Mouse (Mus musculus) embryo, embryonic 11 days (tissue): Measurements from ENCODE around the gene Mdh2.

Experiments
- DNase-seq: peaks from one replicate; pipeline ENCODE4 v3.0.0-alpha.2; 2015

Mdh2 gene

DNA sequence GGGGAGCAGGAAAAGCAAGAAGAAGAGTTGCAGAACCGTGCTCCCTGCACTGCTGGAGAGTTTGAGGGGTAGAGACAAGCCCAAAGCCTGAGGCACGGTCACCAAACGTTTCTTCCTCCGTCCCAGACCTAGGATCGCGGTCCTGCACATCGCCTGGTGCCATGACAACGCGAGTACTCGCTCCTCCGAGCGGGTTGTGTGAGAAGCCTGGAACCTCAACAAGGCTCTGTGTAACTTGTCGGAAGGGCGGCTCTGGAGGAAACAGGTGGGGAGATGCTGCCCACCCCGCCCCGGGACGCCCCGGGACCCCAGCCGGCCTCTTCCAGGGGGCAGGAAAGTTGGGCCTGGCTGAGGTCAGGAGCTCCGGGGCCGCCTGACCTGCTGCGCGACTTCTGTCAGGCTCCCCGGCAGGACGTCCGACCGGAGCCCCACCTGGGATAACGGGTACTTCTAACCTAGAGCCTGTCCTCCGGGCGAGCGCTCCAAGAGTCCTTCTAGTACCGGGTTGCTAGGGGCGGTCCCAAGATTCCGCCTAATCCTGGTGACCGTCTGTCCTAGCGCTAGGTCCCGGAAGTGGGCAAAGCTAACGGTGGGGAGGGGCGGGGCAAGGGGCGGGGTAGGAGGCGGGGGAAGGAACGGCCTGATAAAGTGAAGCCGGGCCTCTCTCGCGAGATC, 347 bp upstream of the Mdh2 start, which contains the start of gene Styxl1:
Gene Styxl1 (minus strand): TSS at position 590 of the 675 bp plus-strand sequence.
- DNase-seq = peak; percentile 72

DNA sequence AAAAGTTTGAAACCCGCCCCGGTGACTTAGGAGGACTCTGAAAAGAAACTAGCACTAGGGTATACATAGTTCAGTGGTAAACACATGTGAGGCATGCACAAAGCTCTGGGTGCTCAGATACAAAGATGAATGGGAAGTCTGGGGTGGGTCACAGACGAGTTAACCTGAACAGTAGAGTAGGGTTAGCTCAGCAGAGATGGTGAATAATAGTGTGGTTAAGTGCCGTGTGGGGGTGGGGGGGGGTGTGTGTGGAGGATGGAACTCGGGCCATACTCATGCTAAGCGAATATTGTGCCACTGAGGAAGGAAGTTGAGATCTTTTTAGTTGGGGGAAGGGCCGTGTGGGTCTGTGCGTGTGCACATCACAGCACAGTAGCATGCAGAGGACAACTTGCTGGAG, 2.1 kb downstream of the Mdh2 start:
- no peak for DNase-seq

DNA sequence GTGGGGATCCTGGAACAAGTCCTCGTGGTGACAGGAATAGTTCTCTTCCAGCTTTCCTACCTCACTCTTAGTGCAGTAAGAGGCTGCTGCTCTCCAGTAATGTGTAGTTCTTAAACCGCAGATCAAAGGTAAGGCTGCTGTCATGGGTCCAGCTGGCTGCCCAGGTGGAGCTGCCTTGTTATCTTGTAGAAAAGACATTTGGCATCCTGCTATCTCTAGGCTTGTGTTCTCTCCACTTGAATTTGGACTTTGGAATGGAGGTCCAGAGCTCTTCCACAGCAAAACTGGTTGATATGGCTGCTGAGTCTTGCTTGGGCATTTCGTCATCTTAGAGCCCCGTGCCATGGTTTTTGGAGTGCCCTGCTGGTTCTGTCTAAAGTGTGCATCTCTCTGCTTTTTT, 4.6 kb downstream of the Mdh2 start:
- no peak for DNase-seq

DNA sequence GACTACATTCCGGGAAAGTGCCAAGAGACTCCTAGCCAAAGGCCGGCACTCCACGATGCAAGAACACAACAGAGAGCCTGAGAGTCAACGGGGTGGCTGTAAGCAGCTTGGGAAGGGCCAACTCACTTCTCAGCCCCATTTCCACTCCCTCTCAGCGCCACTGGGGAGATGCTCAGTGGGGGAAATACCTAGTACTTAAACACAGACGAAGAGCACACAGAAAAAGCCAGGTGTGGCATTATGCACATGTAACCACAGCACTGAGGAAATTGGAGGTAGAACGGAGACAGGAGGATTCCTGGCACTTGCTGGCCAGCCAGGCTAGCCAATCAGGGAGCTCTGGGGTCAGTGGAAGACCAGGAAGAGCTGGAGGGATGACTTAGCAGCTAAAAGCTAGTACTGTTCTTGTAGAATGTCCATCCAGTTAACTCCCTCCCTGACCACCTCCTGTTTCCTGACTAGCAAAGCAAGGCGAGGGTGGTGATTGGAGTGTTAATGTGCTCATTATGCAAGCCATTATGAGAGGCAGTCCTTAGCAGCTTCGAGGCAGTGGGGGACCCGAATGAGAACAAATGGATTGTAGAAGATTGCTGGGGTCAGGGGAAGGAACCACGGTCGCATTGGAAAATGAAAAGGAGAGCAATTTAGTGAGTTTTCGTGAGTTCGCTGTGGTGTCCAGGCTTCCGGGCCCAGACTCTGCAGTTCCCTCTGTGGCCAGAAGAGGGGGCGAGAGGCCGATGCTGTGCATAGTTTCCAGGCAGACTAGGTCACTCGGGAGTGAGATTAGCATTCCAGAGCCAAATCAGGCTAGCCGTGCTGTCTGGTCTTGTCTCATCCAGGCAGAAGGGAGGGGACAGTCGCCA, 15.9 kb downstream of the Mdh2 start:
- peak; percentile 87 for DNase-seq

DNA sequence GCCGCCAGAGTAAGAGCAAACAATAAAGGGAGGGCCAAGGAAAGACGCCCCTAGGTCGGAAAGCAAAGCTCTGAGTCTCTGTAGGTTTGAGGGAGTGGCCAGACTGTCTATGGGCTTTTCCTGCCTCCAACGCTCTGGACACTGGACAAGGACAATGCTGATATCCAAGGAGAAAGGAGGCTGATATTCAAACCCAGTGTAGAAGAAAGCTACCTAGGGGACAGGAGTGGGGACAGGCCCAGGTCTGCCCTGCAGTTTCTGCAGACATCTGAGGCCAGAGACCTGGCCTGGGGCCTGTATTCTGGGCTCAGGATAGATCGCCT, 16.5 kb downstream of the Mdh2 start:
- DNase-seq = no peak

DNA sequence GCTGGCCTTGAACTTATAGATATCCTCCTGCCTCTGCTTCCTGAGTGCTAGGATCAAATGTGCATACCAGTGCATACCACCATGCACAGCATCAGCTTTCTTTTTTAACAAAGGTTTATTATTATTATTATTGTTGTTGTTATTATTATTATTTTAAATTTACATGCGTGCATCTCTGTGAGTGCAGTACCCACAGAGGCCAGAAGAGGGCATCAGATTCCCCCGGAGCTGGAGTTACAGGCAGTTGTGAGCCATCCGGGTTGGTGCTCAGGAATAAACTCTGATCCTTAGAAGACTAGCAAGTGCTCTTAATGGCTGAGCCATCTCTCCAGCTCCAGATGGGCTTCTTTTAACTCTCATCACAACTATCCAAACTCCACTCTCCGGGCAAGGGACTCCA, 21.5 kb downstream of the Mdh2 start:
- DNase-seq = peak; percentile 19

DNA sequence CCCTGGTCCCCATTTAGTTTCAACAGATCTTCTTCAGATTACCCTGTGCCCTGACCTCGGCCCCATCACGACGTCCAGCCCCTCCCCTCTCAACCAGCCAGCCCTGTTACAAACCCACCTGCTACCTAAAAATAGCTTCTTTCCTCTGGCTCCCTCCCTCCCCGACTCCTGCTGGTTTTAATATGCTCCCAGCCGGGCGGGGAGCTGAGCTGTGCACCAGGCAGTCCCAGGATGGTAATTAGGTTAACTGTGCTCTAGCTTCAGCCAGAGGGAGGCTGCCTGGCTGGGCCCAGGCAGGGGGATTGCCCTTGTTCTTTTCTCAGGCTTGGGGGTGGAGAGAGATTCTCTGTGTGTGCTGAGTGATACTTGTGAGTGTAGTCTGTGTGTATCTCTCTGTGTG, 22.6 kb downstream of the Mdh2 start:
- peak; percentile 64 for DNase-seq

DNA sequence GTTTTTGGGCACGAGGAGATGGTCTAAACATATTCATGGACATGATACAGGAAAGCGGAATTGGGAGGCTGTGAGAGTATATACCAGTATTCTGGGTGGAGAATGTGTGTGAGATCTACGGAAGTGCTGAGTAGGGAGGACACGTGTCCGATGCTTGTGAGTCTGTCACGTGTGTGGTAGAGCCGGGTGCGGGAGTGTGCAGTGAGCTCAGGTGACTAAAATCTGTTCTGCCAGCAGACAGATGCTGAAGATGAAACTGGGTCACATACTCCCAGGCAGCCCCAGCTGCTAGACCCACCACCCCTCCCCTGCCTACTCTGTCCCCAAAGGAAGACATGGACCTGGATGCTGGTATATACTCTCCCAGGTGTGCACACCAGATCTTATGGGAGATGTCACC, 24.4 kb downstream of the Mdh2 start:
- no peak for DNase-seq

DNA sequence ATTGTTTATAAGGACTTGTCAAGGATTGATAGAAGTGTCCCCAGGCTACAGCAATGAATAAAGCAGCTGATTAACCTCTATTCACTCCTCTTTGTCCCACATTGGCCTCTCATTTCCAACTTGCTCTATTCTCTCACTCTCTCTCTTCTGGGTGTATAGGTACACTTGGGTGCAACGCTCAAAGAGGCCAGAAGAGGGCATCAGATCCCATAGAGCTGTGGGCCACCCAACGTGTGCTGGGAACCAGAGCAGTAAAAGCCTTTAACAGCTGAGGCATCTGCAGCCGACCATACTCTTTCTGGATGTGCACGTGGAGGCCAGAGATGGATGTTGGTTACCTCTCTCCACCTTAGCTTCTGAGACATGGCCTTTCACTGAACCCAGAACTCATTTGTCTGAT, 24.9 kb downstream of the Mdh2 start:
- DNase-seq = no peak

DNA sequence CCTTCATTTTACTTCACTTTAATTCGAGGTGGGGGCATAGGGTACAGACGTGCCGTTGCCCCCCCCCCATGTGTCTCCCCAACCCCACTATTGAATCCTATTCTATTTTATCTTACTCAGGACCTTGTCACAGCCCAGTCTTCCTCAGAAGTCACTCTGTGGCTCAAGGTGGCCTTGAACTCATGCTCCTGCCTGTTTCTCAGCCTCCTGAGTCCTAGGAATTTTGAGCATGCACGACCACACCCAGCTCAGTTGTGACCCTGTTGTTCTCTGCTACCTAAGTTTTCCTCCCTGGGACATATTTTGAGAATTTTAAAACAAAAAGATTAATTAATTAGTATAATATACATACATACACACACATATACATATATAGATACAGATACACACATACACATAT, 25.4 kb downstream of the Mdh2 start:
- DNase-seq = no peak

DNA sequence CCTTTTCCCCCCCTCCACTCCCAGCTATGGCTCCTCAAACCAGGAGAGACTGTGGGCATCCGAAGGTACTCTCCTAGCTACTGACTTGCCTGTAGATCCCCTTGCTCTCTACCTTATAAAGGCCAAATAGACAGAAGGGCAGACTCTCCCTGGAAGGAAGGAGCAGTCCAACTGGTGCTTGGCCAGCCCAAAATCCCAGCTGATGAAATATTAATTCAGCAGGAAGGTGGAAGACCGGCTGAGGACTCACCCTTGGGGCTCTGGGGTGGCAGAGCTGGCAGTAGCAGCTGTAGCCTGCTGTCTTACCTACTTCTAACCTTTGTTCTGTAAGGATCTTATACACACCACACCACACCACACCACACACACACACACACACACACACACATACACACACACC, 26.5 kb downstream of the Mdh2 start:
- DNase-seq = no peak

DNA sequence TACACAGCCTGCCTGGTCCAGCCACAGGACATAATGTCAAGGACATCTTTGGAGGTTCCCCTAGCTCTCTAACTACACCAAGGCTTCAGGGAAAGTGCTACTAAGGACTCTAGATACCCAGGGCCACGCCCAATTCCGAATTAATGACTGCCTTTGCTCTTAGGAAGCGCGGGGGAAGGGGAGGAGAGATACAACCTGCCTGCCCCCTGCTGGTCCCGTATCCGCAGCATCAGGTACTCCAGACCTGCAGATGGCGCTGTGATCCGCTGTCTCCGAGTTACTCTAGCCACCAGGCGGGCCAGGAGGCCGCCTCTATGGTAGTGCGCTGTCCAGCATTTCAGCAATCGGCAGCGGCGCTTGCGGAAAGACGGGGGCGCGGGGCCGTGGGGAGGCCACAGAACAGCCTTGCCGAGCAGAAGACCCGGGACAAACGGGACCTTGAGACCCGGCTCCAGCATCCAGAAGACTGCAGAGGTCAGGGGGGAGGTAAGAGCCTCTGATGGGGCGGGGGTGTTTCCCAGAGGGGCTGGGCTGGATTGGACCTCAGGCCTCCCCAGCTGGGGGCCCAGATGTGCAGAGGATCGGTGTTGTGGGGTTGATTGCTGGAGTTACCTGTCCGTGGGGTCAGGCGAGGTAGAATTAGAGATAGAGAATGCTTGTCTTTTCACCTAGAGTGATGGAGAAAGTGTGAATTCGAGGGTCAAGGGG, 28.4 kb downstream of the Mdh2 start, which contains the start of gene Srrm3:
Gene Srrm3 (plus strand): TSS at position 336 of the 708 bp plus-strand sequence.
- peak; percentile 92 for DNase-seq

DNA sequence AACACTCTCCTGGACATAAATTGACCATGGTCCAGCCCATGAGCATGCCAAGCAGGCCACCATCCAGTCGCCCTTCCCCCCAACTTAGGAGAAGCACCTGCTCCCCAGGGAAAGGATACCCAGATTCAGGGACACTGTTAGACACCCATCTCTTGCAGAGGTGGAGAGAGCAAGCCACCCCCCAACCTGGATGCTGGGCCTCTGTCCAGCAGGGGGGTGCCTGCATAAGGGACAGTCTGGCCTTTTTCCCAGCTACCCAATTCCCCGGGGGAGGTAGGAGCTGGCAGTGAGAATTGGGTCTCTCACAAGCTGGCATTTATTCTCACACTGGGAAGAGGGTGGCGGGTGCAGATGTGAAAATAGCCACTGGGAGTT, 29.0 kb downstream of the Mdh2 start:
- no peak for DNase-seq

DNA sequence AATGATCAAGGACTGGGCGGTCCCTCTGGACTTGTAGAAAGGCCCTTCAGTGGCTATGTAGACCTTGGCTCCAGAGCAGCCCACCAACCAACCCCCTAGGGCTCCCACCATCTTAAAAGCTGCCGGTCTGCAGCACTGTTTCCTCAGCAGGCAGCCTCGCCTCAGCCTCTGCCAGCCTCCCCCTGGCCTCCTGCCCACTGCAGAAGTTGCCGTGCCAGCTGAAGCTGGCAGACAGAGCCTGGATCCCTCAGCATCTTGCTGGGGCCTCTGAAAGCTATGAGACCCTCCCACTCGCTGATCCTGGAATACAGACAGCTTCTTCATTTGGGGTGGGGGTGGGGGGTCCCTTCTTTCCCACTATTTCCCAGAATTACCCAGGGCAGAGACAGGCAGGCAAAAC, 34.7 kb downstream of the Mdh2 start:
- no peak for DNase-seq

DNA sequence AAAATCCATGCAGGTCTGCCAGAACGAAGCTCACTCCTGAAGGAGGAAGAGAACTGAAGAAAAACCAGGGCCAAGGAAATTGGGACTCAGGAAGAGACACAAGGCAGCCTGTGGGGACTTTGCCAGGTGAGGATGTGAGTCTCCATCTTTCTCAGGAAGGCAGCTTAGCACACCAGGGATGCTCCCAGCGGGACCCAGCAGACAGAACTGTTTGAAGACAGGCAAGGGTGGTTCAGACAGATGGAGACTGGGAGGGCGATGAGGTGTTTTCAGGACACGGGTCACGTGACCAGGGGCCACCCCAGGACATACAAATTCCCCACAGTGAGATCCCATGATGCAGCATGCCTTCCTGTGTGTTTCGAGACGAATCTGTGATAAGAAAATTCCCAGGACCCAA, 40.2 kb downstream of the Mdh2 start:
- DNase-seq = no peak

DNA sequence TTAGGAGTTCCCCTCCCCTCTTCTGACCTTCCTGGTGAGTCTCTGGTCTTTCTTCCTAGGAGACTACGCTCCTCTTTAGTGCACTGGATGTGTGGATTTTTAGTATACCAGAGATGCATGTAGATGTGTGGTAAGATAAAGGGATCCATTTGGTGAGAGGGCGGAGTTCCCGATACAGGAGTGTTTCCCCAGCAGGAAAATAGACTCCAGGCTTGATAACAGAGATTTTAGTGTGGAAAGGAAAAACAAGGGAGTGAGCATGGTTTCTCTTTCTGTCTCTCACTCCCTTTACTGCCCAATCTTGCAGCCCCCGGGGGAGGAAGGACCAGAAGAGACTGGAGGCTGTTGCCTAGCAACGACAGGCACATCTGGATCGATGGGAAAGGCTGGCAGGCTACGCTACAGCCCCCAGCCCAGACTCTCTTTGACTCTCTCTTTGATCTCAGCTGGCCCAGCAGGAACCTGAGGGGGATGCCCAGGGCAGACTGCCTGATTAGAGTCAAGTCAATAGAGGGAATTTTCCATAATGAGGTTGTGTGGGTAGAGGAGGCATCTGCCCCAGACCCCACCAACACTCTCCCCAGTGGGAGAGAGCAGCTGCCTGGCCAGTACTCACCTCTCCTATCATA, 44.1 kb downstream of the Mdh2 start:
- peak; percentile 62 for DNase-seq

DNA sequence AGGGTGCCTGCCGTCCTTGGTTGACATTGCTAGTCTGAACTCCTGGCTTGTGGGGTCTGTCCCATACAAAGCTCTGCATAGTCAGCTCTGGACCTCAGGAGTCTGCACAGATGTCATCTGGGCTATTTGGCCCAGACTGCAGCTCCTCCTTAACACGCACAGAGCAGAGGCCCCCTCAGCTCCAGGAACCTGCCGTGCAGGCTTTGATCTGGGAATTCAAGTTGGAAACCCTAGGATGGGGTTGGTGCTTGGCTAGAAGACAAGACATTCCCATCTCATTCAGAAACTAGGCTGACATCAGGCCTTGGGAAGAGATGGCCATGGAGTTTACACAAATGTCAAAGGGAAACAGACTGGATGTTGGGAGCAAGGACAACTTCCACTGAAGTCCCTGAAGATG, 46.2 kb downstream of the Mdh2 start:
- DNase-seq = no peak

DNA sequence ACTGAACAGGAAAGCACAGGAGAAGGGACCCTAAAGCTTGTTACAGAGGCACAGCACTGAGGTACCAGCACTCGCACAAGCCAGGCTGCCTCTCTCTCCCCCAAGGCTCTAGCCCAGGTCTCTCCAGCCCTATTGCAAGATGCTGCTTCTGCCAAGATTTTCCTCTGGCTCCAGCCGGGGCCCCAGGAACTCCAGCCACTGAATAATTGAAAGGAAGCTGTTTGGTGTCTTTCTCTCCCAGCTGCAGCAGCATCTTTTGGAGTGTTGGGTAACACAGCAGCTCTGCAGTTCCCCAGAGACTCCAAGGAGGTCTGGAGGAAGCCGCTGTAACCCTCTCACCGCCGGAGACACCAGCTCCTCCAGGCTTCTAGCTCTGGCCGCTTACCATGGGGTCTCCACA, 47.9 kb downstream of the Mdh2 start:
- DNase-seq = no peak

DNA sequence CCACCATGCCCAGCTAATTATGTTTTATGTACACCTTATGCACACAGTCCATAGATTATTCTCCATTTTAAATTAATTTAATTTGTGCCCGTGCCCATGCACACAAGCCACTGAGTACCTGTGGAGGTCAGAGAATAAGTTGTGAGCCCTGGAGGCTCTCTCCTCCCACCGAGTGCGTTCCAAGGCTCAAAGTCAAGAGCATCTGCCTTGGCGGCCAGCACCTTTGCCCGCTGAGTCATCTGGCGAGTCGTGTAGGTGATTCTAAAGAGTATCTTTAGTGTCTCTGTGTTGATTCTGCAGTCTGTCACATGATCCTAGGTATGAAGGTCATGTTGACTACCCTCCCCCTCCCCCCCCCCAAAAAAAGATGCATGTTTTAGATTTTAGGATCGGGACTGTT, 51.1 kb downstream of the Mdh2 start:
- no peak for DNase-seq

DNA sequence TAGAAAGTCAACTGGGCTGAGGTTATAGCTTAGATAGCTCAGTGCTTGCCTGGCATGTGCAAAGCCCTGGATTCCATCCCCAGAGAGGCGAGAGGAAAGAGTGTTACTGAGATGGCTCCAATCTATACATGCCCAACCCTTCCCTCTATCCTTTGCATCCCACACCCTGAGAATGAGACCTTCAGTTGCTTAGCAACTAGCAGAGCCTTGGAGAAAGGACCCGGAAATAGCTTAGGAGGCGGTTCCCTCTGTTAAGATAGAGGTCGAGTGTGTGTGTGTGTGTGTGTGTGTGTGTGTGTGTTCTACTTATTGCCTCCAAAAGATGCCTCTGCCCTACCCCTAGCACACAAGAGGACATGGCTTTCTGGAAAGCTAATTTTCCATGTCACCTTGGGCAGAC, 54.4 kb downstream of the Mdh2 start:
- no peak for DNase-seq

DNA sequence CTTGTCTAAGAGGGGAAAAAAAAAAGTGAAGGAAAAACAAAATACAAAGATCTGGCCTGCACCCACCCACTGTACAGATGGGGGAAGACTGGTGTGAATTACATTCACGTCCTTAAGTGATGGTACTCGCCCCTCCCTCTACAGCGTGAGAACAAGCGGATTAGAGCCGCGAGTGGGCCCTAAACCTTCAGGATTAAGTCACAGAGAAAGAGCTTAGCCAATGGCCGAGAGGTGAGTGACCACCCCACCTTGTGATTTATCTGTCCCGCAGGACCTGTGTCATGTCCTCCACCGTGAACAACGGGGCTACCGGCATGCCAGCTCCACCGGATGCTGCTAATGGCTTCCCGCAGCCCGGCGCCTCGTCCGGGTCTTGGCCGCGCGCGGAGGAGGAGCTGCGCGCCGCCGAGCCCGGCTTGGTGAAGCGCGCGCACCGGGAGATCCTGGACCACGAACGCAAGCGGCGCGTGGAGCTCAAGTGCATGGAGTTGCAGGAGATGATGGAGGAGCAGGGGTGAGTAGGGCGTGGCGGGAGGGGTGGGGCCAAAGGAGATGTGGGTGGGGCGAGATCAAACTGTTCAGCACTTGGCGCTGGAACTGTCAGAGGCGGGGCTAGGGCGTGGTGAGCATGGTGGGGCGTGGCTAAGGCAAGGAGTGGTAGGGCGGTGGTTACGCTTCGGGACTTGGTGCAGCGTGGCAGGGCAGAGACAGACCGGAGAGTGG, 56.6 kb downstream of the Mdh2 start:
- DNase-seq = peak; percentile 92

DNA sequence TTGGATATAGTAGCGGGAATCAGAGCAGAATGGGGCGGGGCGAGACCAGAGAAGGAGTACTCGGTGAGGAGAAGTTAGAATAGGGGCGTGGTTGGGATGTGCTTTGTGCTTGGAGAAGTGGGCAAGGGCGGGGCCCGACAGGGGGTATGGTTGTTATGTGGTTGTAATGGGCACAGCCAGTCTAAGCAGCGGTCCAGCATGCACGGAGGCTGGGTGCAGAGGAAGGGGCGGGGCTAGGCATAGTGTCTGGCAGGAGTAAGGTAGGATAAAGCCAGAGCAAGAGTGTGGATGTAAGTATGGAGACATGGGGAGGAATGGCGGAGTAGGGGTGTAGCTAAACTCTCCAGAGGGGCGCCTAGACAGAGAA, 57.2 kb downstream of the Mdh2 start:
- no peak for DNase-seq

DNA sequence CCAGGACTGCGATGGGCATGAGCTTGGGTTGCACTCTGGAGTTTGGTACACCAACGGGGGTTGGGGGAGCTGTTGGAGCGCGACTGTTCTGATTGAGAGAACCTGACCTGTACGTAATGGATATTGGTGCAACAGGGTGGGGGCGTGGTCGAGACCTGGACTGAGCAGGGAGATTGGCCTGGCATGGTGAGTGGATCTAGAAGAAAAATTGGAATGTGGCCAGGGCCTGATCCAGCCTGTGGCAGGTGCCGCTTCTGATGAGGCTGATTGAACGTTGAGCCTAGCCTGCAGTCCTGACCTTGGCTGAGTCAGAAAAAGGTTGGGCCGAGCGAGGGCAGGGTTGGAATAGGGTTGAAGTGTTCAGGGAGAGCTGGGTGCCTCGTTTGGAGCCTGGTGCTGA, 57.7 kb downstream of the Mdh2 start:
- DNase-seq = no peak
